Mouse (Mus musculus) forebrain, postnatal 0 days (tissue): ENCODE results near the gene Zan. TPM values are rescaled to one million over a fixed set of nuclear protein-coding genes. Genes with fewer than 3 reads are reported as not detected.
A peak's percentile ranks its signal among the peaks of the same experiment; 100 is the strongest.

ENCODE experiments used
- ATAC-seq: fragments of 200-750 bp; cut with Nextera tagmentation; 2 replicates; pipeline ENCODE4 v1.8.0; 2017; ENCODE audit warnings: mild to moderate bottlenecking, moderate library complexity
- DNase-seq: peaks from one replicate; pipeline ENCODE4 v3.0.0-alpha.2; 2015
- H3K27ac ChIP-seq: fragments of 300-500 bp; sonication (generic); 2 replicates; pipeline ENCODE4 v1.5.1; 2014; ENCODE audit warnings: low read depth, mild to moderate bottlenecking, antibody characterized with exemption, low read length, moderate library complexity, mixed read lengths
- H3K27me3 ChIP-seq: fragments of 300-500 bp; sonication (generic); 2 replicates; pipeline ENCODE4 v1.6.1; 2014; ENCODE audit warnings: mild to moderate bottlenecking, low read length, mixed read lengths; ENCODE audit not compliant: insufficient read depth
- H3K36me3 ChIP-seq: fragments of 300-500 bp; sonication (generic); 2 replicates; pipeline ENCODE4 v1.6.1; 2014; ENCODE audit warnings: mild to moderate bottlenecking, moderate library complexity; ENCODE audit not compliant: insufficient read depth
- H3K4me1 ChIP-seq: fragments of 300-500 bp; sonication (generic); 2 replicates; pipeline ENCODE4 v1.6.1; 2014; ENCODE audit warnings: antibody characterized with exemption; ENCODE audit not compliant: insufficient read depth
- H3K4me2 ChIP-seq: fragments of 300-500 bp; sonication (generic); 2 replicates; pipeline ENCODE4 v1.6.1; 2014; ENCODE audit warnings: low read depth, mild to moderate bottlenecking, moderate library complexity
- H3K4me3 ChIP-seq: fragments of 300-500 bp; sonication (generic); 2 replicates; pipeline ENCODE4 v1.5.1; 2014; ENCODE audit warnings: low read depth, low read length, mixed read lengths
- H3K9ac ChIP-seq: fragments of 300-500 bp; sonication (generic); 2 replicates; pipeline ENCODE4 v1.6.1; 2014; ENCODE audit warnings: mild to moderate bottlenecking
- H3K9me3 ChIP-seq: fragments of 300-500 bp; sonication (generic); 2 replicates; pipeline ENCODE4 v1.6.1; 2016; ENCODE audit warnings: low read length
- CTCF ChIP-seq: sonication (generic); IDR thresholded peaks from 2 replicates; pipeline ENCODE4 v1.5.1; 2016; ENCODE audit warnings: antibody characterized with exemption, control low read depth, low read depth
- WGBS: fragments of 180-500 bp; shearing (Covaris S2); extraction: QIAGEN DNeasy Blood & Tissue Kit; methylation state at CpG from one replicate; pipeline ENCODE4 v1.1.7; 2014; 5-methylcytosine and 5-hydroxymethylcytosine counted together
- polyA plus RNA-seq: library from polyadenylated mRNA; unstranded; fragments of >200 nt; fragmentation: Nextera tagmentation; extraction: Ambion mirVana; gene quantifications from 2 replicates; pipeline ENCODE4 v1.2.1, GENCODE M21; 2015
- total RNA-seq: library from RNA; depleted of rRNA; stranded (reverse); fragments of >200 nt; gene quantifications from 2 replicates; pipeline ENCODE4 v1.2.3, GENCODE M21; 2014

Zan gene
- total and polyA plus RNA-seq, 2 experiments from 2014 or later = 0.08 to 0.62 TPM

GRCm38 (mm10) chr5:137481138-137481537, 4.3 kb upstream of the Zan start:
- no peak overlapping the region for H3K27ac ChIP-seq
- no peak overlapping the region for H3K9ac ChIP-seq
- H3K4me1 ChIP-seq = no peaks in the 10 kb centered on the region; the same call in 1 of the 2 replicates
- peaks cover 5% of the 10 kb centered on the region; the same call in 1 of the 2 replicates for H3K27me3 ChIP-seq
- no peaks in the 10 kb centered on the region for H3K36me3 ChIP-seq
- no peak overlapping the region for H3K4me3 ChIP-seq
- DNase-seq (peak; percentile 94), ATAC-seq (no peak)
- TF ChIP-seq CTCF = peak; percentile 75
- H3K9me3 ChIP-seq = no peaks in the 10 kb centered on the region
- H3K4me2 ChIP-seq = no peak overlapping the region

GRCm38 (mm10) chr5:137474351-137474750, 2.5 kb downstream of the Zan start:
- WGBS = 26% methylated on average over 2 of the region's 2 CpGs
- Histone ChIP-seq H3K4me2 (no peak overlapping the region), H3K4me3 (no peak overlapping the region), H3K36me3 (no peaks in the 10 kb centered on the region), H3K27me3 (no peaks in the 10 kb centered on the region), H3K4me1 (no peaks in the 10 kb centered on the region), H3K27ac (no peak overlapping the region), H3K9me3 (no peaks in the 10 kb centered on the region), H3K9ac (no peak overlapping the region)
- no peak for ATAC-seq
- no peak for TF ChIP-seq CTCF
- DNase-seq = no peak

- Histone ChIP-seq H3K27me3 (no peaks in the 10 kb centered on the region), H3K36me3 (no peaks in the 10 kb centered on the region), H3K9me3 (no peaks in the 10 kb centered on the region), H3K9ac (no peak overlapping the region), H3K4me3 (no peak overlapping the region), H3K4me2 (no peak overlapping the region), H3K4me1 (no peaks in the 10 kb centered on the region), H3K27ac (no peak overlapping the region)
- ATAC-seq = no peak
- DNase-seq = no peak
- 65% methylated on average over 5 of the region's 5 CpGs for whole genome bisulfite sequencing
- TF ChIP-seq CTCF = no peak
Observed at GRCm38 (mm10) chr5:137472252-137472904, 4.5 kb downstream of the Zan start.

- H3K36me3 ChIP-seq = no peaks in the 10 kb centered on the region
- DNase-seq = no peak
- 92% methylated on average over 6 of the region's 6 CpGs for WGBS
- no peaks in the 10 kb centered on the region for H3K9me3 ChIP-seq
- no peak for TF ChIP-seq CTCF
- H3K27ac ChIP-seq = no peak overlapping the region
- H3K9ac ChIP-seq = no peak overlapping the region
- H3K4me1 ChIP-seq = no peaks in the 10 kb centered on the region
- no peak for ATAC-seq
- H3K4me3 ChIP-seq = no peak overlapping the region
- no peak overlapping the region for H3K4me2 ChIP-seq
- H3K27me3 ChIP-seq = no peaks in the 10 kb centered on the region
Observed at GRCm38 (mm10) chr5:137466946-137467345, 9.9 kb downstream of the Zan start.

- Histone ChIP-seq H3K36me3 (no peaks in the 10 kb centered on the region), H3K9me3 (no peaks in the 10 kb centered on the region), H3K4me3 (no peak overlapping the region), H3K4me2 (no peak overlapping the region), H3K27me3 (no peaks in the 10 kb centered on the region), H3K4me1 (no peaks in the 10 kb centered on the region), H3K27ac (no peak overlapping the region), H3K9ac (no peak overlapping the region)
- 45% methylated on average over 3 of the region's 3 CpGs for WGBS
- DNase-seq (peak; percentile 47), ATAC-seq (peak; percentile 51; the same call in 1 of the 2 replicates)
- peak; percentile 62 for TF ChIP-seq CTCF
Observed at GRCm38 (mm10) chr5:137465049-137465448, 11.8 kb downstream of the Zan start.

- no peak for DNase-seq
- Histone ChIP-seq H3K4me2 (no peak overlapping the region), H3K9ac (no peak overlapping the region), H3K36me3 (no peaks in the 10 kb centered on the region), H3K9me3 (no peaks in the 10 kb centered on the region), H3K4me3 (no peak overlapping the region), H3K27ac (no peak overlapping the region), H3K27me3 (no peaks in the 10 kb centered on the region; the same call in 1 of the 2 replicates), H3K4me1 (no peaks in the 10 kb centered on the region)
- WGBS = 78% methylated on average over 7 of the region's 7 CpGs
- TF ChIP-seq CTCF = no peak
- no peak for ATAC-seq
Observed at GRCm38 (mm10) chr5:137455866-137456591, 20.8 kb downstream of the Zan start.

GRCm38 (mm10) chr5:137455206-137455605, 21.7 kb downstream of the Zan start:
- no peaks in the 10 kb centered on the region; the same call in 1 of the 2 replicates for H3K27me3 ChIP-seq
- no peak overlapping the region for H3K4me3 ChIP-seq
- no peak overlapping the region for H3K4me2 ChIP-seq
- no peak overlapping the region for H3K27ac ChIP-seq
- no peaks in the 10 kb centered on the region for H3K4me1 ChIP-seq
- no peak overlapping the region for H3K9ac ChIP-seq
- 83% methylated on average over 6 of the region's 6 CpGs for WGBS
- TF ChIP-seq CTCF = no peak
- DNase-seq (no peak), ATAC-seq (no peak)
- no peaks in the 10 kb centered on the region for H3K36me3 ChIP-seq
- no peaks in the 10 kb centered on the region for H3K9me3 ChIP-seq
